In genomic region chr1:135734225-135734937, GRCm38 (mm10) we compare ENCODE assay signal across 9 mouse cellular contexts. TPM values are rescaled to one million over a fixed set of nuclear protein-coding genes. Genes with fewer than 3 reads are reported as not detected.
DNase-seq lines count a peak whose midpoint lies in the region; ATAC-seq and TF ChIP-seq lines count a peak whose summit lies in the region.
"Had no signal": no experiment of that assay in that cellular context is flagged by ENCODE, and none has a peak within 500 bp of the region (broad histone marks: within the 10 kb centered on the region; RNA-seq: fewer than 3 reads in every experiment).

No protein-coding gene starts in this region.

- no peak for DNase-seq in neural tube, embryonic 10.5 days (ENCODE audit: extremely low spot score, low spot score)
- DNase-seq in forebrain, postnatal 0 days, result peak; percentile 67
- DNase-seq in left cerebral cortex, postnatal 36 days (ENCODE audit: low spot score in 2 of 2), result peak; percentile 54 to 55
- DNase-seq in adrenal gland, adult 18-20 months (ENCODE audit: low spot score in 2 of 2), result no peak

- H3K4me3 ChIP-seq in neural tube, embryonic 12.5 days, result no peak overlapping the region
- no peak overlapping the region for H3K4me3 ChIP-seq in forebrain, postnatal 0 days (ENCODE audit: low read depth, low read length)
- H3K4me3 ChIP-seq in hindbrain, embryonic 15.5 days, result no peak overlapping the region
- no peak overlapping the region for H3K4me3 ChIP-seq in neural tube, embryonic 15.5 days (replicated peaks)

- no peak overlapping the region for H3K9ac ChIP-seq in neural tube, embryonic 12.5 days
- no peak overlapping the region for H3K9ac ChIP-seq in forebrain, postnatal 0 days
- no peak overlapping the region for H3K9ac ChIP-seq in hindbrain, embryonic 15.5 days
- H3K9ac ChIP-seq in neural tube, embryonic 15.5 days (replicated peaks), result no peak overlapping the region

- H3K27me3 ChIP-seq in neural tube, embryonic 12.5 days (replicated peaks), result no peaks in the 10 kb centered on the region
- no peaks in the 10 kb centered on the region for H3K27me3 ChIP-seq in forebrain, postnatal 0 days (ENCODE audit: insufficient read depth, low read length)
- no peaks in the 10 kb centered on the region for H3K27me3 ChIP-seq in hindbrain, embryonic 15.5 days
- no peaks in the 10 kb centered on the region; the same call in 1 of the 2 replicates for H3K27me3 ChIP-seq in neural tube, embryonic 15.5 days (replicated peaks)

- H3K4me1 ChIP-seq in neural tube, embryonic 12.5 days, result peaks cover 48% of the 10 kb centered on the region
- H3K4me1 ChIP-seq in forebrain, postnatal 0 days (ENCODE audit: insufficient read depth), result no peaks in the 10 kb centered on the region; the same call in 1 of the 2 replicates
- H3K4me1 ChIP-seq in hindbrain, embryonic 15.5 days (replicated peaks), result peaks cover 35% of the 10 kb centered on the region
- H3K4me1 ChIP-seq in neural tube, embryonic 15.5 days, result peaks cover 45% of the 10 kb centered on the region

- intact Hi-C loops in left cerebral cortex, postnatal 36 days (cut with DNase I), result no loop called here

- no peak for ATAC-seq in neural tube, embryonic 12.5 days (ENCODE audit: low FRiP score, low read depth)
- ATAC-seq in forebrain, postnatal 0 days, result peak; percentile 85
- peak; percentile 81 for ATAC-seq in hindbrain, embryonic 15.5 days (ENCODE audit: low FRiP score, low read depth)
- peak; percentile 76 for ATAC-seq in neural tube, embryonic 15.5 days (ENCODE audit: low FRiP score)
- no peak for ATAC-seq in inflammation-experienced regulatory T-cells, adult 6 months

- WGBS in neural tube, embryonic 12.5 days, result 27% methylated on average over 7 of the region's 7 CpGs
- 20% methylated on average over 5 of the region's 7 CpGs for WGBS in forebrain, postnatal 0 days
- WGBS in hindbrain, embryonic 15.5 days, result 31% methylated on average over 5 of the region's 7 CpGs
- WGBS in neural tube, embryonic 15.5 days, result 25% methylated on average over 6 of the region's 7 CpGs

- H3K9me3 ChIP-seq in neural tube, embryonic 12.5 days, result no peaks in the 10 kb centered on the region
- H3K9me3 ChIP-seq in forebrain, postnatal 0 days (ENCODE audit: low read length), result no peaks in the 10 kb centered on the region
- H3K9me3 ChIP-seq in hindbrain, embryonic 15.5 days, result no peaks in the 10 kb centered on the region
- H3K9me3 ChIP-seq in neural tube, embryonic 15.5 days (replicated peaks), result no peaks in the 10 kb centered on the region; the same call in 1 of the 2 replicates

- no peak overlapping the region for H3K27ac ChIP-seq in neural tube, embryonic 12.5 days
- H3K27ac ChIP-seq in forebrain, postnatal 0 days (ENCODE audit: low read depth, low read length), result peak overlapping the region; percentile 54
- peak overlapping the region; percentile 57 for H3K27ac ChIP-seq in hindbrain, embryonic 15.5 days (replicated peaks)
- H3K27ac ChIP-seq in neural tube, embryonic 15.5 days (replicated peaks), result peak overlapping the region; percentile 74

- H3K4me2 ChIP-seq in neural tube, embryonic 12.5 days (replicated peaks), result 0 out of 2 replicates have a peak overlapping the region, but pooled peaks have one; percentile 17
- no peak overlapping the region for H3K4me2 ChIP-seq in forebrain, postnatal 0 days (ENCODE audit: low read depth)
- H3K4me2 ChIP-seq in hindbrain, embryonic 15.5 days, result no peak overlapping the region
- 0 out of 2 replicates have a peak overlapping the region, but pooled peaks have one; percentile 17 for H3K4me2 ChIP-seq in neural tube, embryonic 15.5 days

- no peaks in the 10 kb centered on the region for H3K36me3 ChIP-seq in neural tube, embryonic 12.5 days
- no peaks in the 10 kb centered on the region for H3K36me3 ChIP-seq in forebrain, postnatal 0 days (ENCODE audit: insufficient read depth)
- H3K36me3 ChIP-seq in hindbrain, embryonic 15.5 days, result no peaks in the 10 kb centered on the region
- H3K36me3 ChIP-seq in neural tube, embryonic 15.5 days, result no peaks in the 10 kb centered on the region

- no peak for TF ChIP-seq CTCF in forebrain, postnatal 0 days (IDR thresholded peaks at IDR 0.05; ENCODE audit: low read depth)

RNA-seq across cellular contexts. Expression of gene Csrp1, which starts 14.5 kb away (rescaled TPM):
- polyA plus RNA-seq in neural tube, embryonic 12.5 days (2016; fragmentation: Nextera tagmentation; extraction: Ambion mirVana), result 44.9 and 45.1 TPM in 2 replicates
- 53.2 and 55.7 TPM in 2 replicates for total RNA-seq in forebrain, postnatal 0 days (2014; rRNA removed)
- 20.8 and 21.0 TPM in 2 replicates for polyA plus RNA-seq in forebrain, postnatal 0 days (2015; fragmentation: Nextera tagmentation; extraction: Ambion mirVana)
- polyA plus RNA-seq in hindbrain, embryonic 15.5 days (2015; fragmentation: Nextera tagmentation; extraction: Ambion mirVana), result 17.7 and 19.6 TPM in 2 replicates
- 100 to 1,000 TPM; 195 to 250 TPM for total RNA-seq in left cerebral cortex, postnatal 36 days (2021)
- polyA plus RNA-seq in neural tube, embryonic 15.5 days (2015; fragmentation: Nextera tagmentation; extraction: Ambion mirVana), result 18.8 and 48.9 TPM in 2 replicates
- 10 to 100 TPM; 19.5 to 31.9 (median 26.9) TPM for polyA plus RNA-seq in inflammation-experienced regulatory T-cells, adult 6 months (2017; shearing (Covaris generic))
- 100 to 1,000 TPM in 1 of 2 experiments, 10 to 100 TPM in 1; 63.7 to 118 TPM for total RNA-seq in adrenal gland, adult 18-20 months (2021)

RNA-seq across cellular contexts. Expression of gene Phlda3, which starts 31.5 kb away (rescaled TPM):
- 21.9 and 24.1 TPM in 2 replicates for polyA plus RNA-seq in neural tube, embryonic 12.5 days (2016; fragmentation: Nextera tagmentation; extraction: Ambion mirVana)
- 23.6 and 27.2 TPM in 2 replicates for total RNA-seq in forebrain, postnatal 0 days (2014; rRNA removed)
- 28.5 and 30.3 TPM in 2 replicates for polyA plus RNA-seq in forebrain, postnatal 0 days (2015; fragmentation: Nextera tagmentation; extraction: Ambion mirVana)
- polyA plus RNA-seq in hindbrain, embryonic 15.5 days (2015; fragmentation: Nextera tagmentation; extraction: Ambion mirVana), result 34.9 and 39.9 TPM in 2 replicates
- 10 to 100 TPM; 18.2 to 28.8 TPM for total RNA-seq in left cerebral cortex, postnatal 36 days (2021)
- 54.1 and 62.9 TPM in 2 replicates for polyA plus RNA-seq in neural tube, embryonic 15.5 days (2015; fragmentation: Nextera tagmentation; extraction: Ambion mirVana)
- 1 to 10 TPM in 1 of 3 experiments, under 1 TPM in 1, not detected in 1; 0.94 to 7.2 TPM for polyA plus RNA-seq in inflammation-experienced regulatory T-cells, adult 6 months (2017; shearing (Covaris generic))
- 100 to 1,000 TPM in 1 of 2 experiments, 10 to 100 TPM in 1; 35.0 to 166 TPM for total RNA-seq in adrenal gland, adult 18-20 months (2021)

RNA-seq across cellular contexts. Expression of gene Tnni1, which starts 44.9 kb away (rescaled TPM):
- 27.4 and 41.5 TPM in 2 replicates for polyA plus RNA-seq in neural tube, embryonic 12.5 days (2016; fragmentation: Nextera tagmentation; extraction: Ambion mirVana)
- total RNA-seq in forebrain, postnatal 0 days (2014; rRNA removed), result 0.19 TPM in 1 of 2 replicates, not detected in the other
- 0.39 and 0.48 TPM in 2 replicates for polyA plus RNA-seq in forebrain, postnatal 0 days (2015; fragmentation: Nextera tagmentation; extraction: Ambion mirVana)
- polyA plus RNA-seq in hindbrain, embryonic 15.5 days (2015; fragmentation: Nextera tagmentation; extraction: Ambion mirVana), result 1.3 and 1.8 TPM in 2 replicates
- 1 to 10 TPM; 2.2 to 4.8 TPM for total RNA-seq in left cerebral cortex, postnatal 36 days (2021)
- 19.9 and 31.1 TPM in 2 replicates for polyA plus RNA-seq in neural tube, embryonic 15.5 days (2015; fragmentation: Nextera tagmentation; extraction: Ambion mirVana)
- not detected for polyA plus RNA-seq in inflammation-experienced regulatory T-cells, adult 6 months (2017; shearing (Covaris generic))
- total RNA-seq in adrenal gland, adult 18-20 months (2021), result under 1 TPM in 1 of 2 experiments, not detected in 1; 0.26 TPM
- total RNA-seq: neutrophil, adult 5-6 weeks had no signal

Comparison
In these comparisons a context has a peak if more than half of its experiments do, and no peak if none do; other contexts are left out.
1. ATAC-seq: peak in forebrain, postnatal 0 days (single experiment), hindbrain, embryonic 15.5 days (single experiment) and neural tube, embryonic 15.5 days (single experiment); none in neural tube, embryonic 12.5 days (single experiment) and inflammation-experienced regulatory T-cells, adult 6 months (single experiment).
2. H3K4me2 ChIP-seq: peak in neural tube, embryonic 12.5 days (single experiment) and neural tube, embryonic 15.5 days (single experiment); none in forebrain, postnatal 0 days (single experiment) and hindbrain, embryonic 15.5 days (single experiment).
3. DNase-seq: peak in forebrain, postnatal 0 days (single experiment) and left cerebral cortex, postnatal 36 days (2 of 2); none in neural tube, embryonic 10.5 days (single experiment) and adrenal gland, adult 18-20 months (0 of 2).